Mouse (Mus musculus) right cerebral cortex, postnatal 10 days (tissue): ENCODE results near the gene Iffo2.

ENCODE experiments used
- DNase-seq, 2 experiments: peaks; one replicate each; pipeline ENCODE4 v3.0.0; 2021; ENCODE audit warnings: low spot score in 2 of 2

Gene Iffo2

GRCm38 (mm10) chr4:139606732-139607131 lies 76.4 kb downstream of the Iffo2 start:
- DNase-seq, result no peak

GRCm38 (mm10) chr4:139608975-139609374 lies 78.6 kb downstream of the Iffo2 start:
- DNase-seq, result no peak

- no peak for DNase-seq
These were observed 80.6 kb downstream of the Iffo2 start for GRCm38 (mm10) chr4:139610954-139611353.

- peak; percentile 72 to 87 for DNase-seq
These were observed 81.2 kb downstream of the Iffo2 start for GRCm38 (mm10) chr4:139611542-139611953.

- no peak for DNase-seq
These were observed 84.3 kb downstream of the Iffo2 start for GRCm38 (mm10) chr4:139614524-139615260.

GRCm38 (mm10) chr4:139616276-139617000 lies 86.1 kb downstream of the Iffo2 start:
- no peak for DNase-seq

- no peak for DNase-seq
These were observed 86.6 kb downstream of the Iffo2 start for GRCm38 (mm10) chr4:139617001-139617364.

- no peak for DNase-seq
These were observed 89.4 kb downstream of the Iffo2 start for GRCm38 (mm10) chr4:139619765-139620164.

- DNase-seq, result peak; percentile 96 to 99
These were observed 92.3 kb downstream of the Iffo2 start, which contains the start of gene Aldh4a1 for GRCm38 (mm10) chr4:139622373-139623282. Aldh4a1 (plus strand) TSS chr4:139622866.

GRCm38 (mm10) chr4:139623434-139624115 lies 93.2 kb downstream of the Iffo2 start:
- no peak for DNase-seq

GRCm38 (mm10) chr4:139624116-139624489 lies 93.8 kb downstream of the Iffo2 start:
- no peak for DNase-seq

GRCm38 (mm10) chr4:139624706-139625105 lies 94.4 kb downstream of the Iffo2 start:
- DNase-seq, result no peak

GRCm38 (mm10) chr4:139627361-139627760 lies 97.0 kb downstream of the Iffo2 start:
- no peak for DNase-seq

- no peak for DNase-seq
These were observed 99.8 kb downstream of the Iffo2 start for GRCm38 (mm10) chr4:139630171-139630570.

- DNase-seq, result no peak
These were observed 100.8 kb downstream of the Iffo2 start for GRCm38 (mm10) chr4:139631141-139631540.

- no peak for DNase-seq
These were observed 101.4 kb downstream of the Iffo2 start for GRCm38 (mm10) chr4:139631569-139632253.

GRCm38 (mm10) chr4:139632254-139632580 lies 101.9 kb downstream of the Iffo2 start:
- DNase-seq, result no peak

GRCm38 (mm10) chr4:139636373-139636772 lies 106.0 kb downstream of the Iffo2 start:
- peak in 1 of 2 experiments; percentile 82 for DNase-seq

- DNase-seq, result no peak
These were observed 107.5 kb downstream of the Iffo2 start for GRCm38 (mm10) chr4:139637847-139638246.

- DNase-seq, result no peak
These were observed 108.0 kb downstream of the Iffo2 start for GRCm38 (mm10) chr4:139638356-139638755.

GRCm38 (mm10) chr4:139639801-139640200 lies 109.5 kb downstream of the Iffo2 start:
- no peak for DNase-seq
